Mouse (Mus musculus) right cerebral cortex, postnatal 36 days (tissue): Measurements from ENCODE around the gene Traf7.

ENCODE experiments used
- DNase-seq, 2 experiments: peaks; one replicate each; pipeline ENCODE4 v3.0.0; 2022; ENCODE audit warnings: low spot score in 2 of 2, mixed read lengths in 1 of 2

Traf7 gene

DNA sequence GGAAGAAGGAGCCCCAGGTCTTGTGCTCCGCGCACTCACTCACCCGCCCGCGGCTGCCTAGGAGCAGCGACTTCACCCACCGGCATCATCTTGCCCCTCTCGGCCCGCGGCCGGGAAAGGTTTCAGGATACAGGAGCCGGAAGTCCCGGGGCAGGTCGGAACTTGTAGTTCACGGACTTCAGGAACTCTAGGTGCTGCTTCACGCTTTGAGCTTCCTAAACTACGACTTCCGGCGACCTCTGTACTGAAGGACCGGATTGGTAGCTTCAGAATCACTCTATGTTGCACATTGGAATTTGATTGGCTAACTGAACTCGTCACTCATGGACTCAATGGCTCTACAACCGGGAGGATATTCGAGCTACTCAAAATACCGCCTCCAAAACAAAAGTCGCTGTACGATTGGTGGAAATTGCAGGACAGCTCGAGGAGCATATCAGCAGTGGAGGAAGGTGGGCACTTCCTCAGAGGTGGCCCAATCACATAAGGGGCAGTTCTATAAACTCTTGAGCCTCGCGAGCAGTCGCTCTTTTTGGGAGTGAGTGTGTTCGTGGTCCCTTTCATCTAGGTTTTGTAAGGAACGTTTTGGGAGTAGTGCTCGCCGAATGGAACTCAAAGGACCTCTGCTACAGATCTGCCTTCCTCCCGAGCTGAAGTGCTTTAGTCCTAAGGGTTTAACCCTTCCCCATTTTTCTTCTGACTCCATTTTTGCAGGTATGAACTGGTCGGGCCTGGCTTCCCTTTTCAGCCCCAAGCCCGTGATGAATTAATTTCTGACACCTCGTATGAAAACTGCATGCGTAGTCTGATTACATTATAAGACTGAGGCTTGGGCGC, at the start of gene Traf7:
TSS of gene Traf7 (minus strand) at position 216 of the 837 bp plus-strand sequence.
- DNase-seq = peak; percentile 94 to 99

DNA sequence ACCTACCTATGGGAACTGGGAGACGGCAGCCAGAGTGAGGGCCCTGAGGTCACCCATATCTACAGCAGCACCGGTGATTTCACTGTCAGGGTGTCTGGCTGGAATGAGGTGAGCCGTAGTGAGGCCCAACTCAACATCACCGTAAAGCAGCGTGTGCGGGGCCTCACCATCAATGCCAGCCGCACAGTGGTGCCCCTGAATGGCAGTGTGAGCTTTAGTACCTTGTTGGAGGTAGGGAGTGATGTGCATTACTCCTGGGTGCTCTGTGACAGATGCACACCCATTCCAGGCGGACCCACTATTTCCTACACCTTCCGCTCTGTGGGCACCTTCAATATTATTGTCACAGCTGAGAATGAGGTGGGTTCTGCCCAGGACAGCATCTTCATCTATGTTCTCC, 46.1 kb upstream of the Traf7 start:
- no peak for DNase-seq

GRCm38 (mm10) chr17:24572651-24573245, 45.0 kb upstream of the Traf7 start:
- DNase-seq = no peak

DNA sequence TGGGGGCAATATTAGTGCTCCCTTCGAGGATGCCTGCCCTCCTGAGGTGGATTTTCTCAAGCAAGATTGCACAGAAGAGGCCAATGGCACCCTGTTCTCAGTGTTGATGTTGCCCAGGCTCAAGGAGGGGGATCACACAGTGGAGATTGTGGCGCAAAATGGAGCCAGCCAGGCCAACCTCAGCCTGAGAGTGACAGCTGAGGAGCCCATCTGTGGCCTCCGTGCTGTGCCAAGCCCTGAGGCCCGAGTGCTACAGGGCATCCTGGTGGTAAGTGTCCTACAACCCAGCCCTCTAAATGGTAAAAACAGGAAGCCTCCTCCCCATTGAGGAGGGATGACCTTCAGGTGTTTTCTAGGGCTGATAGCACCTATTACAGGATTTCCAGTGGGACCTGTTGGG, 42.1 kb upstream of the Traf7 start:
- no peak for DNase-seq

- DNase-seq = no peak
Measured at GRCm38 (mm10) chr17:24567034-24567779, 39.5 kb upstream of the Traf7 start.

- DNase-seq = no peak
Measured at GRCm38 (mm10) chr17:24565792-24566191, 38.1 kb upstream of the Traf7 start.

- DNase-seq = no peak
Measured at GRCm38 (mm10) chr17:24565092-24565491, 37.4 kb upstream of the Traf7 start.

DNA sequence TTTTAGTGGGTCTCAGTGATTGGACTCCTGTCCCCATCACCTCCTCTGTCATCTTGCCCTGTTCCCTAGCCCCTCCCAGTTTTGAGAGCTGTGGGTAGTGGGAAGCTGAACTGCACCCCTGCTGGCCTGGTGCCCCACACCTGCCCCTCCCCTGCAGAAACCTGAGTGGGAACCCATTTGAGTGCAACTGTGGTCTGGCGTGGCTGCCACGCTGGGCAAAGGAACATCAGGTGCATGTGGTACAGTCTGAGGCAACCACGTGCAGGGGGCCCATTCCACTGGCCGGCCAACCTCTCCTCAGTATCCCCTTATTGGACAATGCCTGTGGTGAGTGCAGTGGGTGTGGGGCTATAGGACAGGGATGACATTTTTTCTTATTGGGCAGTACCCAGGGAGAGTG, 36.7 kb upstream of the Traf7 start:
- DNase-seq = no peak

GRCm38 (mm10) chr17:24563638-24564037, 35.9 kb upstream of the Traf7 start:
- no peak for DNase-seq

- no peak for DNase-seq
Measured at GRCm38 (mm10) chr17:24561592-24561991, 33.9 kb upstream of the Traf7 start.

GRCm38 (mm10) chr17:24560301-24561028, 32.7 kb upstream of the Traf7 start:
- DNase-seq = no peak

DNA sequence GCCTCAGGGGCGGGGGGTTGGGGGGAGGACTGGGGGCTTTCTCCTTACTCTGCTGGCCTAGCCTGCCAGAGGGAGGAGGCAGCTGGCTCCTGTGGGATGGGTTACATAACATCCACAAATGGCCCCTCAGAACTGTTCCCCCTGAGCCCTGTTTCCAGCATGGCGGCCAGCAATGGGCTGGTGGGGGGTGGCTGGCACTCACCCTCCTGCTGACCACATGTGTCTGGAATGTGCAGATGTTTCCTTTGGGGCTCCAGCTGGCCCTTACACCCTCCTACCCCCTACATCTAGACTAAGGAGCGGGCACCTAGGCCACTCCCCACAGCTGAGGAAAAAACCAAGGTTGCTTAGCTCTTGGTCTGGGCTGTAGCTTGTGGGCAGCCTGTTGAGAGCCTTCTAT, 31.4 kb upstream of the Traf7 start:
- no peak for DNase-seq

DNA sequence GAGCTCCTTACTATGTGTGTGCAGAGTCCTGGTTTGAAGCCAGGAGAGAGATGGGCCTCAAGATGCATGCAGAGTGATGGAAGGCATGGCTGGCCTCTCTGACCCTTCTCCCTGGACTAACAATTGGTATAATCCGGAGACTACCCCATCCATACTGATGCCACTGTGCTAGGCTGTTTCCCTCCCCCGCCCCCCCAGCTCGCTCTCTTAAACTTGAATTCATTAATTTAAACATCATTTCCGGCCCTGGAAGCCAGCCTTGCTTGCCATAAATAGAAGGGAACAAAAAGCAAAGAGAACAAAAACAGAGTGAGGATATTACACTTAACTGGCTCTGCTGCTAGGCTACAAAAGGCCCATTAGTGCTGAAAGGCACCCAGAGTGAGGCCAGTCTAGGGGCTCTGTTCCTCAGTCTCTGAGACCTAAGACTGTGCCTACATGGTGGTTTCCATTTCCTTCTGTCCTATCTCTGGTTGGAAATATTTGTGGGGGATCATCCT, 30.9 kb upstream of the Traf7 start:
- DNase-seq = no peak

DNA sequence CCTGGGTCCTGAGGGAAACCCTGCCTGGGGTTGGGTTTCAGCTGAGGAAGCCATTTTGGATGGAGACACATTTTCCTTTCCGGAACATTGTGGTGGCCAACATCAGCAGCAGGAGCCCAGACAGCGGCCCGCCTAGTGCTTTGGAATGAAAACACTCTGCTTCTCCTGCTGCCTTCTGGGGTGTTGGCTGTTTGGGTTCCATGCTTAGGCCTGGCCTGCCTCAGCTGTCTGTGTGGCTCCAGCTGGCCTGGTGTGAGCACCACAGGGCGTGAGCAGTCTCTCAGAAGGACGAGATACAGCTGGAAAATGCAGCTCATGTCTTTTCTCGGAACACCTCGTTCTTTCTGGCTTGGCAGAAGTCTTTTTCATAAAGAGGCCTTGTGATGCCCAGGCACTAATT, 29.4 kb upstream of the Traf7 start:
- no peak for DNase-seq

- no peak for DNase-seq
Measured at GRCm38 (mm10) chr17:24551050-24551444, 23.3 kb upstream of the Traf7 start.

DNA sequence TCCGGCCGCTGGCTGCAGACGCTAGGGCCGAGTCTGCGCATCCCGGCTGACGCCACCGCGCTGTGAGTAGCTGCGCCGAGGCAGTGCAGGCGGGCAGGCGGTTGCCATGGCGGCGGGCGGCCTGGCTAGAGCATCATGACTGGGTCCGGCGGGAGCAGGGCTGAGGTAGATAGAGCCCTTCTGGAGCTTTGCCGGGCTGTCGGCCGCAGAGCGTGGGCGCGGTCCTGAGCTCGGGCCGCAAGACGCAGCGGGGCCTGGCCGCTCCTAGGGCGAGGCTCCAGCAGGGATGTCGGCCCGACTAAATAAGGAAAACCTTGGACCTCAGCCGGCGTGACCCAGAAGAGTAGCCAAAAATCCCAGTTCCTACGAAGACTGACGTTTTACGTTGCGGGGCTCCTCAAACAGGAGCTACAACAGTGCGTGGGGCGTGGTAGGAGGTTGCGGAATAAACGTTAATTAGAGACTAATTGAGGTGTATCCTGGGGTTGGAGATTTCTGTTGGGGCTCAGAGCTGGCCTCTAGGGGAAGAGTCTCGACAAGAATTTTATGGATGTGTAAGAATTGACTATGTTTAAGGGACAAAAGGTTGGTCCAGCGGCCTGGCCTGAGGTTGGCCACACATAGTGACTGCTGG, 22.8 kb upstream of the Traf7 start:
- DNase-seq = peak; percentile 75 to 77

- peak; percentile 97 to 99 for DNase-seq
Measured at GRCm38 (mm10) chr17:24549618-24550415, 22.1 kb upstream of the Traf7 start, which contains the start of gene Pkd1. TSS of gene Pkd1 (plus strand) at chr17:24549834.

DNA sequence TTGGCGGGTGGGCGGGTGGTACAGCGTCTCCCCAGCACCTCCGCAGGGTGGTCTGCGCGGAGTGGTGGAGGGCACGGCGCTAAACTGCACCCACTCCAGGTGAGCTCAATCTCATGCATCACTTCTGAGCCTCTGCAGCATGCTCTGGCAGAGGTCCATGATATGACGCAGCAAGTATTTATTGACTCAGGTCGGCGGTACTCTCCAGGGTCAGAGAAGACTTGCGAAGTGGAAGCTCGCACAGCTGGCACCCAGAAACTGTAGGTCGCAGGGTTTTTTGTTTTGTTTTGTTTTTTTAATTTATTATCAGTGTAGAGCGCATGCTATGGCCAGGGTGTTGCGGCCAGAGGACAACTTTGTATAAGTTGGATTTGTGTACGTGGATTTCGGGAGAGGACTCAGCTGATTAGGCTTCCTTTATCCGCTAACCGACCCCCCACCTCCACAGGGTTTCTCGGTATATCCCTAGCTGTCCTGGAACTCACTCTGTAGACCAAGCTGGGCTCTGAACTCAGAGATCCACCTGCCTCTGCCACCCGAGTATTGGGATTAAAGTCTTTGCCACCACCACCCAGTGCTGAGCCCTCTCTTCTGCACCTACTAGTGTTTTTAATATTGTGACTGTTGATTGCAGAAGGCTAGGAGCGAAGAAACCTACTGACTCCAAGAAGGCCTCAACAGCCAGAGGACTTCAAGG, 21.3 kb upstream of the Traf7 start:
- no peak for DNase-seq

DNA sequence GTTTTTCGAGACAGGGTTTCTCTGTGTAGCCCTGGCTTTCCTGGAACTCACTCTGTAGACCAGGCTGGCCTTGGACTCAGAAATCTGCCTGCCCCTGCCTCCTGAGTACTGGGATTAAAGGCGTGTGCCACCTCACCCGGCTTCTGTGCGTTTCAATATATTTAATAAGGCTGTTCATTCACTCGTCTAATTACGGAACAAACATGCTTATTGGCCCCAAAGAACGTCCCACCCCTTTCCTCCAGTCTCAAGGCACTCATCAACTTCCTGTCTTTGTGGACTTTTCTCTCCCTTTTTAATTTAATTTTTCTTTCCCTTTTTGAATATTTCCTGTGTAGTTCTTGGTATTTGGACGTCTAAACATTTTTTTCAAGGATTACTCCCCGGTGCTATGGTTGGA, 20.7 kb upstream of the Traf7 start:
- DNase-seq = no peak

DNA sequence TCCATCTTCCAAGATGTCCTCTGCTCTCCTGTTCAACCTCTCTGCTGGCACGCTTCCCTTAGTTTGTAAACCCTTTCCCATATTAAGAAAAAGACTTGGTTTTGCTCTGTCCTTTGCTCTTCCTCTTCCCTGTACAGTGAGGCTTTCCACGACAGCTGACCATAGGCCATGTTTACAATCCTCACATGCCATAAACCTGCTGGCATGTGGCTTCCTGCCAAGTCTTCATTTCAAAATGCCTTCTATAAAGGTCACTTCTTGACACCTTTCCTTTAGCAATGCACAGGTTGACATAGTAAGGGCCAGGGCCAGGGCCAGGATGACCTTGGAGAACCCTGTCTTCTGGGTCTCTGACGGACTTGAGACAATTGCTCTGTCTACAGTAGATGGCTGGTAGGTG, 18.5 kb upstream of the Traf7 start:
- DNase-seq = no peak
